Mouse (Mus musculus) heart, postnatal 14 days (tissue): ENCODE measurements around the gene Pes1. TPM values are rescaled to one million over a fixed set of nuclear protein-coding genes. Genes with fewer than 3 reads are reported as not detected.
A peak's percentile ranks its signal among the peaks of the same experiment; 100 is the strongest.
"Not testable (repeated sequence)": the region's sequence is repeated elsewhere in the genome, so short reads cannot be mapped to it uniquely, and the experiment has no call there.

Experiments used
- DNase-seq, 2 experiments: peaks; one replicate each; pipeline ENCODE4 v3.0.0; 2021 to 2022
- intact Hi-C: fragments of 180-260 bp; cut with DNase I; formaldehyde crosslinking; loops from one replicate; pipeline ENCODE4 v1.15.1; 2025
- total RNA-seq, 2 experiments: library from RNA; stranded (reverse); gene quantifications; 2 replicates each; pipeline ENCODE4 v1.2.3; 2021

The Pes1 gene
- total RNA-seq, 2 experiments from 2014 or later, result 26.2 to 27.8 TPM

DNA sequence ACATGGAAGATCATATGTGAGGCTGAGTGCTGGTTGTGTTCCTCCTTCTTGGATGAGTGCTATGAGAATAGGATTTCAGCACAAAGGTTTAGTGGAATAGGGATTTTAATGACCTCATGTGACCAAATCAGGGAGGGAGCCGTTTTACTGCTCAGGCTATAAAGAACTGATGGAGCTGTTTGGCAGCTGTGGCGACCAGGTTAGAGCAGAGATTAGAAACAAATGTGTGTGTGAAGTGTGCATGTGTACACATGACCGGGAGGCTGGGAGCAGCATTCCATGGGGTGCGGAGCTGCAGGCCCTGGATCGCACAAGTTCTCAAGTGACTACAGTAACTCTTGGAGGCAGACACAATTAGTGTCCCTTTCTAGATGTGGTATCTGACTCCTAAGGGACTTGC is 35.8 kb downstream of the Pes1 start:
- intact Hi-C loops, result no loop called here
- DNase-seq, result no peak

GRCm38 (mm10) chr11:4001603-4002002 is 37.8 kb downstream of the Pes1 start:
- intact Hi-C loops, result loop anchor here (2.0 kb wide), 1 partner anchor 79 kb away; no protein-coding TSS in a partner anchor
- DNase-seq, result peak; percentile 66 to 78

GRCm38 (mm10) chr11:4005220-4005805 is 41.5 kb downstream of the Pes1 start:
- intact Hi-C loops, result no loop called here
- DNase-seq, result no peak

DNA sequence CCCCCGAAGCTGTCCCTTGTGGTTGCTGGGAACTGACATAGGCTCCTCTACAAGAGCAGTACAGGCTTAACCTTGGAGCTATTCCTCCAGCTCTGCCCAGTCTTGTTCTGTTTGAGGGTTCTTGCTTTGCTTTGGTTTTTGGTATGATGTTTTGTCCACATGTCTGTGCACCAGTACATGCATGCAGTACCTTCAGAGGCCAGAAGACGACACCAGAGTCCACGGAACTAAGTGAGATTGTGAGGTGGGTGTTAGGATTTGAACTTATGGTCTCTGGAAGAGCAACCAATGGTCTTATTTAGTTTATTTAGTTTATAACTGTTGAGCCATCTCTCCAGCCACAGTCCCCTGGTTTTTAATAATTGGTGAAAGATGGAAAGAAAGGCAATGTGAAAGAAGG is 42.7 kb downstream of the Pes1 start:
- intact Hi-C loops, result no loop called here
- no peak for DNase-seq

GRCm38 (mm10) chr11:4012616-4013015 is 48.8 kb downstream of the Pes1 start:
- intact Hi-C loops, result no loop called here
- no peak for DNase-seq

DNA sequence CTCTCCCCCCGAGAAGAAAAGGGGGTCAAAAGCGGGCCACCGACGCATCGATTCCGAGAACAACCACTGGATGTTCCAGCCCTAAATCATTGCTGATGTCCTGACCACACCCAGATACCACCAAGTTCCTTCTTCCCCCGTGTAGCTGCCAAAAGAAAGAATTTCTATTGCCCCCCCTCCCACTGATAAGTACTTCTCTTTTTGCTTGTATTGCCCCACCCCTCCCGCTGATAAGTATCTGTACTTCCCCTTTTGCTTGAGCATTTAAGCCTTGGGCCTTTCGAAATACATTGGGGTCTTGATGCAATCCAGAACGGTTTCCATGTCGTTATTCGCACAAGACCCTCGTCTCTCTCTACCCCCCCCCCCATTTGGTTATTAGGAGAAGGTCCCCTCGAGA is 52.0 kb downstream of the Pes1 start:
- not testable (repeated sequence) for DNase-seq

GRCm38 (mm10) chr11:4022111-4022510 is 58.3 kb downstream of the Pes1 start:
- DNase-seq, intact Hi-C loops: not testable (repeated sequence)

More for the DNA sequence above, 52.0 kb downstream of the Pes1 start:
- intact Hi-C loops, result not testable (repeated sequence)

GRCm38 (mm10) chr11:4023321-4023720 is 59.5 kb downstream of the Pes1 start:
- intact Hi-C loops, result no loop called here
- no peak for DNase-seq

DNA sequence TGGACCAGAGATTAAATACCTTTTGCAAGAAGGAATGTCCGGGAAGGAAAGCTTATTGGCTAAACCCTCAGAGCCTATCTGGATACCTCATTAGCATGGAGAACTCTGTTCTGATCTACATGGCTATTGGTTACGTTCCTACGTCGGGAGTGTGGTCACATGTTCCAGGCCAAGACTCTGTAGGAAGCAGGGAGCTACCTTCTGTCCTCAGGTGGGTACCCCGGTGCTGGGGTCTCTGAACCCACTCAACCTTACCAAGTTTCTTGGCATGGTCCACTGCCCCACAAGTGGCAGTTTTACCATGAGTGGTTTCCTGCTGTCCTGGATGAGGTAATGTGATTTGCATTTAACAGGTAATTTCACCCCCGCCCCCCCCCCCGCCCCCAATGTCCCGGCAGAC is 63.3 kb downstream of the Pes1 start:
- intact Hi-C loops, result no loop called here

GRCm38 (mm10) chr11:4027561-4028334 is 64.0 kb downstream of the Pes1 start:
- intact Hi-C loops, result no loop called here
- DNase-seq, result no peak

More for the DNA sequence above, 63.3 kb downstream of the Pes1 start:
- DNase-seq, result no peak

DNA sequence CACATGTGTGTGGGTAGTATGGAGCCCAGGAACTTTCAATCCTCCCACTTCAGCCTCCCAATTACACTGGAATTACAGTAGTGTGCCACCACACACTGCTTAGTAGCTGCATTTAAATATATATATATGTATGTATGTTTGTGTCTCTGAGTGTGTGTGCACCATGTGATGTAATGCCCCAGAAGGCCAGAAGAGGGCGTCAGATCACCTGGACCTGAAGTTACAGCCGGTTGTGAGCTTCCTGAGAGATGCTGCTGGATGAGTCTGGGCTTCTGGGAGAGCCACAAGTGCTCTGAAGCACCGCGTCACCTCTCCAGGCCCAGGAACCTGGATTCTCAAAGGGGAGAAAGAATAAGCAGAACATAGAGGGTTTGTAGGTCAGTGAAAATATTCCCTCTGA is 65.6 kb downstream of the Pes1 start:
- intact Hi-C loops, result no loop called here
- no peak for DNase-seq

Other genes with a start within 250 kb of the Pes1 start
- 1 to 10 TPM; 6.7 to 8.5 TPM for gene Osbp2, start 100.1 kb upstream of the Pes1 start, total RNA-seq
- gene 4921536K21Rik, start 68.9 kb upstream of the Pes1 start, total RNA-seq, result under 1 TPM; 0.74 to 0.90 TPM
- gene Dusp18, start 68.7 kb upstream of the Pes1 start, total RNA-seq, result 10 to 100 TPM; 38.2 to 44.4 TPM
- 1 to 10 TPM; 4.9 to 5.6 TPM for gene Slc35e4, start 49.3 kb upstream of the Pes1 start, total RNA-seq
- 10 to 100 TPM; 44.5 to 54.0 TPM for gene Tcn2, start 31.8 kb upstream of the Pes1 start, total RNA-seq
- gene 4930556J24Rik, start 12.8 kb downstream of the Pes1 start, total RNA-seq, result not detected
- under 1 TPM; 0.32 to 0.33 TPM for gene Gal3st1, start 19.7 kb downstream of the Pes1 start, total RNA-seq
- under 1 TPM; 0.20 to 0.50 TPM for gene Sec14l4, start 67.5 kb downstream of the Pes1 start, total RNA-seq
- 1 to 10 TPM in 1 of 2 experiments, not detected in 1; 6.0 TPM for gene Sec14l3, start 100.9 kb downstream of the Pes1 start, total RNA-seq
- 100 to 1,000 TPM; 108 to 124 TPM for gene Mtfp1, start 131.5 kb downstream of the Pes1 start, total RNA-seq
- 1 to 10 TPM; 1.2 TPM for gene Sec14l2, start 159.4 kb downstream of the Pes1 start, total RNA-seq
- 10 to 100 TPM; 14.2 to 20.6 TPM for gene Rnf215, start 171.2 kb downstream of the Pes1 start, total RNA-seq
- 1 to 10 TPM; 5.6 to 7.4 TPM for gene Ccdc157, start 196.3 kb downstream of the Pes1 start, total RNA-seq
- gene Sf3a1, start 196.4 kb downstream of the Pes1 start, total RNA-seq, result 10 to 100 TPM; 38.4 to 46.7 TPM
- gene Tbc1d10a, start 222.8 kb downstream of the Pes1 start, total RNA-seq, result 10 to 100 TPM; 14.5 to 14.7 TPM